Mouse (Mus musculus): ENCODE measurements around the gene Pan3. TPM values are rescaled to one million over a fixed set of nuclear protein-coding genes. Genes with fewer than 3 reads are reported as not detected.
"Not testable (repeated sequence)": the region's sequence is repeated elsewhere in the genome, so short reads cannot be mapped to it uniquely, and the experiment has no call there.

The Pan3 gene
- polyA plus RNA-seq, 1 experiment from 2014 or later: 49.9 TPM

GRCm38 (mm10) chr5:147549016-147549755, 119.2 kb downstream of the Pan3 start:
- no peaks in the 10 kb centered on the region for H3K4me1 ChIP-seq
- peaks cover 62% of the 10 kb centered on the region for H3K36me3 ChIP-seq (replicated peaks)
- no peak overlapping the region for H3K27ac ChIP-seq
- DNase-seq (ENCODE audit: extremely low spot score, low spot score): no peak
- no peaks in the 10 kb centered on the region for H3K27me3 ChIP-seq (ENCODE audit: poor library complexity, severe bottlenecking)
- WGBS: 90% methylated on average over 12 of the region's 12 CpGs
- H3K9me3 ChIP-seq: no peaks in the 10 kb centered on the region
- no peak overlapping the region for H3K4me3 ChIP-seq

DNA sequence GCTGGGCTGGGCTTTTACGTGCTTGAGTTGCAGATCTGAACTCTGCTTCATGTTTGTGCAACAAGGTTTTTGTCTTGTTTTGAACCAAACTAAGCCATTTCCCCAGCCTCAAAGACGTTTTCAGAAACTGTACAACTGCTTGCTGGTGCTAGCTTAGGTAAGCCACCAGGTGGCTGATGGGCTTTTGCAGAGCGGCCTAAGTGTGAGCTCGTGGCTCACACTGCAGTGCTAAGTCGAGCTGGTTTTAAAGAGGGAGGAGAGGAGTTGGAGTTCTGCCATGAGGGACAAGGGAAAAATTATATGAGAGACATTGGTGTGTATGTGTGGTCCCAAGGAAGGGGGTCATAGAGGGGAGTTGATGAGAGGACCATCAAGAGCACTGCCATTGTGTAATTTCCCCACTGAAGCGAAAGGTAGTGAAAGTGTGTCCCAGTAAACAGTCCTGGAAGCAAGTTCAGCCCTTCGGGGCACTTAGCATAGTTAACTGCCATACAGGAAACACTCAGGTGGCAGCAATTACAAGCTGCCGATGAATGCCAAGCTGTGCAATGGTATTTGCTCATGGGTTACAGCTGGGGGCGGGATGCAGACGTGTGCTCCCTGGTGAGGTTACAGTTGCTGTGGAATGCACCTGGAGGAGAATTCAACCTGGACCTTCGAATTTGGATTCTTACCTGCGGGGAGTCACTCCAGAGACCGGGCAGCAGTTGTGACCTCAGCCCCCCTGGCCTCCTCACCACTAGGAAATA, 122.1 kb downstream of the Pan3 start:
- Histone ChIP-seq H3K27me3 (ENCODE audit: poor library complexity, severe bottlenecking) (no peaks in the 10 kb centered on the region), H3K36me3 (replicated peaks) (peaks cover 38% of the 10 kb centered on the region), H3K4me3 (no peak overlapping the region), H3K27ac (no peak overlapping the region), H3K9me3 (no peaks in the 10 kb centered on the region), H3K4me1 (no peaks in the 10 kb centered on the region)
- WGBS: 85% methylated on average over 13 of the region's 13 CpGs
- no peak for DNase-seq (ENCODE audit: extremely low spot score, low spot score)

GRCm38 (mm10) chr5:147557641-147558040, 127.7 kb downstream of the Pan3 start:
- WGBS: 84% methylated on average over 6 of the region's 6 CpGs
- not testable (repeated sequence) for H3K27ac ChIP-seq; H3K9me3 ChIP-seq; H3K36me3 ChIP-seq (replicated peaks); DNase-seq (ENCODE audit: extremely low spot score, low spot score); H3K4me3 ChIP-seq; H3K4me1 ChIP-seq; H3K27me3 ChIP-seq (ENCODE audit: poor library complexity, severe bottlenecking)

DNA sequence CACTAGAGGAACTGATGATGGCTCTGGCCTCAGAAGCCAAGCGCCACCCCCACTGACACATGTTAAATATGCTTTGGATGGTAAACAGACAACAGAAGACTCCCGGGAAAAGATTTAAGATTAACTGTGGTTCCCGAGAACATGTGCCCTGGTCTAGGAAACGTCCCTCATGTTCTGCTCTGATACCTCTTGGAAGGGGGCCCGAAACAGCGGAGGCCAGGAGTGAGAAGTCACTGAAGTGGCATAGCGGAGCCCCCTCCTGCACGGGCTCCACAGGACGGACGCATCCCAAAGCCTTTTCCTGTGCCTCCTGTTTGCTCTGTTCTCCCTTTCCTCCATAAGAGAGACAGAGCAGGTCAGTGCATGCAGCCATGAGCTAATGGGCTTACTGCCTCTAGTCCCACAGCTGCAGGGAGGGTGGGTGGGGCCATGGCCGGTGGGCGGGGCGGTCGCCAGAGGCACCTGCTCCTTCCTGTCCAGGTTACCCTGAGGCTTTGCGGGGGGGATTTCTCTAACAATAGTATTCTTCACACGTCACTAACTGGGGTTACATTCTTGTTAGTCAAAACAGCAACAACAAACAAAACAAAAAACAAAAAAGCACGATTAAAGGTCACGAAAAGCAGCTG, 133.7 kb downstream of the Pan3 start:
- Histone ChIP-seq H3K27me3 (ENCODE audit: poor library complexity, severe bottlenecking) (no peaks in the 10 kb centered on the region), H3K27ac (no peak overlapping the region), H3K9me3 (no peaks in the 10 kb centered on the region), H3K4me3 (peak overlapping the region; percentile 37), H3K36me3 (replicated peaks) (no peaks in the 10 kb centered on the region), H3K4me1 (peaks cover 12% of the 10 kb centered on the region)
- no peak for DNase-seq (ENCODE audit: extremely low spot score, low spot score)
- 40% methylated on average over 18 of the region's 18 CpGs for whole genome bisulfite sequencing

GRCm38 (mm10) chr5:147564140-147564590, 134.2 kb downstream of the Pan3 start:
- peaks cover 12% of the 10 kb centered on the region for H3K4me1 ChIP-seq
- no peaks in the 10 kb centered on the region for H3K36me3 ChIP-seq (replicated peaks)
- 22% methylated on average over 16 of the region's 16 CpGs for WGBS
- H3K27me3 ChIP-seq (ENCODE audit: poor library complexity, severe bottlenecking): no peaks in the 10 kb centered on the region
- no peak overlapping the region for H3K27ac ChIP-seq
- no peaks in the 10 kb centered on the region for H3K9me3 ChIP-seq
- peak overlapping the region; percentile 37 for H3K4me3 ChIP-seq
- DNase-seq (ENCODE audit: extremely low spot score, low spot score): no peak

DNA sequence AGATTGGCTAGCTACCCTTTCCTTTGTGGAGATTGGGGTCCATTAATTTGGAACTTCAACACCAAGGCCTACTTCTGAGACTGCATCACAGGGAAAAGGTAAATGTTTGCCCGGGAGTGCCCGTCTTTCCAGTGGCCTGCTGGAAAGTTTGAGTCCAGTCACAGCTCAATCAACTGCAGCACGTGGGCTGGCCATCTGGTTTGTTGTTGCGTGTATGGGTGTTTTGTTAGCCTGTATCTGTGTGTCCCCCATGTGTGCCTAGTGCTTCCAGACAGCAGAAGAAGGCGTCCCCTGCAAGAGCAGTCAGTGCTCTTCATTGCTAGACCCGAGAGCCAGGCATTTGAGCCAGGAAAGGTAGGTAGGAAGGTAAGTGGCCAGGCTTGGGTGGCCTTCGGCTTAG, 135.5 kb downstream of the Pan3 start:
- H3K4me1 ChIP-seq: peaks cover 12% of the 10 kb centered on the region
- DNase-seq (ENCODE audit: extremely low spot score, low spot score): no peak
- 93% methylated on average over 7 of the region's 7 CpGs for WGBS
- no peaks in the 10 kb centered on the region for H3K27me3 ChIP-seq (ENCODE audit: poor library complexity, severe bottlenecking)
- no peak overlapping the region for H3K4me3 ChIP-seq
- H3K9me3 ChIP-seq: no peaks in the 10 kb centered on the region
- no peaks in the 10 kb centered on the region for H3K36me3 ChIP-seq (replicated peaks)
- no peak overlapping the region for H3K27ac ChIP-seq

GRCm38 (mm10) chr5:147566335-147566734, 136.4 kb downstream of the Pan3 start:
- Histone ChIP-seq H3K27me3 (ENCODE audit: poor library complexity, severe bottlenecking) (no peaks in the 10 kb centered on the region), H3K4me3 (no peak overlapping the region), H3K4me1 (peaks cover 12% of the 10 kb centered on the region), H3K36me3 (replicated peaks) (no peaks in the 10 kb centered on the region), H3K27ac (no peak overlapping the region), H3K9me3 (no peaks in the 10 kb centered on the region)
- no peak for DNase-seq (ENCODE audit: extremely low spot score, low spot score)
- 73% methylated on average over 7 of the region's 7 CpGs for WGBS

GRCm38 (mm10) chr5:147572695-147573094, 142.7 kb downstream of the Pan3 start:
- Histone ChIP-seq H3K36me3 (replicated peaks) (no peaks in the 10 kb centered on the region), H3K9me3 (no peaks in the 10 kb centered on the region), H3K27ac (no peak overlapping the region), H3K4me3 (no peak overlapping the region), H3K4me1 (no peaks in the 10 kb centered on the region), H3K27me3 (ENCODE audit: poor library complexity, severe bottlenecking) (no peaks in the 10 kb centered on the region)
- 86% methylated on average over 7 of the region's 7 CpGs for WGBS
- DNase-seq (ENCODE audit: extremely low spot score, low spot score): no peak

- WGBS: 95% methylated on average over 1 of the region's 1 CpGs
- H3K9me3 ChIP-seq: no peaks in the 10 kb centered on the region
- no peak overlapping the region for H3K4me3 ChIP-seq
- H3K27me3 ChIP-seq (ENCODE audit: poor library complexity, severe bottlenecking): no peaks in the 10 kb centered on the region
- H3K27ac ChIP-seq: no peak overlapping the region
- H3K36me3 ChIP-seq (replicated peaks): no peaks in the 10 kb centered on the region
- no peak for DNase-seq (ENCODE audit: extremely low spot score, low spot score)
- no peaks in the 10 kb centered on the region for H3K4me1 ChIP-seq
These were observed 143.6 kb downstream of the Pan3 start for GRCm38 (mm10) chr5:147573555-147573954.

GRCm38 (mm10) chr5:147574517-147574916, 144.6 kb downstream of the Pan3 start:
- Histone ChIP-seq H3K27me3 (ENCODE audit: poor library complexity, severe bottlenecking) (no peaks in the 10 kb centered on the region), H3K36me3 (replicated peaks) (no peaks in the 10 kb centered on the region), H3K27ac (no peak overlapping the region), H3K9me3 (no peaks in the 10 kb centered on the region), H3K4me3 (no peak overlapping the region), H3K4me1 (no peaks in the 10 kb centered on the region)
- DNase-seq (ENCODE audit: extremely low spot score, low spot score): no peak
- WGBS: 69% methylated on average over 8 of the region's 8 CpGs

GRCm38 (mm10) chr5:147577003-147577402, 147.0 kb downstream of the Pan3 start:
- Histone ChIP-seq H3K9me3 (no peaks in the 10 kb centered on the region), H3K27me3 (ENCODE audit: poor library complexity, severe bottlenecking) (no peaks in the 10 kb centered on the region), H3K4me1 (no peaks in the 10 kb centered on the region), H3K36me3 (replicated peaks) (no peaks in the 10 kb centered on the region), H3K4me3 (no peak overlapping the region), H3K27ac (no peak overlapping the region)
- no peak for DNase-seq (ENCODE audit: extremely low spot score, low spot score)
- 81% methylated on average over 6 of the region's 6 CpGs for WGBS

DNA sequence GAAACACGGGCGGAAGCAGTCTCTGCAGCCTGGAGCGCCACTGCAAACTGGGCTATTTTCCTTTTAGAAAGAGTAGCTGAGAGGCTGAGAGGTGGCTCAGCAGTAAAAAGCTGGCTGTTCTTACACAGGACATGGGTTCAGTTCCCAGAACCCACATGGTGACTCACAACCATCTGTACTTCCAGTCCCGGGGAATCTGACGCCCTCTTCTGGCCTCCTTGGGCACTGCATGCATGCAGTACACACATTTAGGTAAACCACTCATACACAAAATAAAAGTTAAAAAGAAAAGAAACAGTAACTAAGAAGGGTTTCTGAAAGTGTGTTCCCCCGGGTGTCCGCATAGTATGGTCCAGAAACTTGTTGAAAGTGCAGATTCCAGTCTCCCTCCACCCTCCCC, 149.2 kb downstream of the Pan3 start:
- WGBS: 90% methylated on average over 7 of the region's 7 CpGs
- H3K4me1 ChIP-seq: 0 out of 2 replicates have a peak, but pooled peaks cover 3% of the 10 kb centered on the region

GRCm38 (mm10) chr5:147579691-147580090, 149.7 kb downstream of the Pan3 start:
- 0 out of 2 replicates have a peak, but pooled peaks cover 3% of the 10 kb centered on the region for H3K4me1 ChIP-seq
- H3K36me3 ChIP-seq (replicated peaks): no peaks in the 10 kb centered on the region
- no peaks in the 10 kb centered on the region for H3K27me3 ChIP-seq (ENCODE audit: poor library complexity, severe bottlenecking)
- WGBS: 87% methylated on average over 8 of the region's 8 CpGs
- no peak overlapping the region for H3K27ac ChIP-seq
- no peak overlapping the region for H3K4me3 ChIP-seq
- no peaks in the 10 kb centered on the region for H3K9me3 ChIP-seq
- no peak for DNase-seq (ENCODE audit: extremely low spot score, low spot score)

More for the DNA sequence above, 149.2 kb downstream of the Pan3 start:
- H3K4me3 ChIP-seq: no peak overlapping the region
- no peak overlapping the region for H3K27ac ChIP-seq
- H3K36me3 ChIP-seq (replicated peaks): no peaks in the 10 kb centered on the region
- H3K27me3 ChIP-seq (ENCODE audit: poor library complexity, severe bottlenecking): no peaks in the 10 kb centered on the region
- H3K9me3 ChIP-seq: no peaks in the 10 kb centered on the region
- no peak for DNase-seq (ENCODE audit: extremely low spot score, low spot score)
